Mouse (Mus musculus) T-helper 17 cell (primary cell): ENCODE data around the gene Adamts18.

Experiments used
- in situ Hi-C, 2 experiments: fragments of 300-600 bp; cut with MboI, MseI; formaldehyde crosslinking; loops; 1 replicate in 1 of 2; 2 replicates in 1 of 2; pipeline ENCODE4 v1.15.1; 2025; ENCODE audit warnings: high pct_unique_total_duplicates in 2 of 2

The Adamts18 gene

DNA sequence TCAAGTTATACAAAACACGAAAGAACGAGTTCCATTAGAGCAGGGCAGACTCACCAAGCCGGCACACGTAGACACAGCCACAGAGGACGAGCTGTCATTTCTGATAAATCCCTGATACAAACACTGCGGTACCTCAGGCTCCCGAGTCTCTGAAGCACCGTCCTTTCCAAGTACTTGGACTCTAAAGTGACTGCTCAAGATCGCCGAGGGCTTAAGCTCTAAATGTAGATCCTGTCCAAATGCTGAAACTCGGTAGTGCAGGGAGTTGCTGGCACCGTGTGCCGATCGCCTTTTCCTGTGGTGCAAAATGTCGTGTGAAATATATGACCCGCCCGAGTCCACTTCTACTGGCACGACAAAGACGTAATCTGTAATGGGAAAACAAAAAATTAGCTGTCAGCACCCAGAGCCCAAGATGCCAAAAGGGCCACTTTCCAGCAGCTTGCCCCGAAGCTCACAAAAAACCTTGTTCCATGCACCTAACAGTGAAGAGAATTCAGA lies 3.7 kb downstream of the Adamts18 start:
- in situ Hi-C loops: no loop called here

DNA sequence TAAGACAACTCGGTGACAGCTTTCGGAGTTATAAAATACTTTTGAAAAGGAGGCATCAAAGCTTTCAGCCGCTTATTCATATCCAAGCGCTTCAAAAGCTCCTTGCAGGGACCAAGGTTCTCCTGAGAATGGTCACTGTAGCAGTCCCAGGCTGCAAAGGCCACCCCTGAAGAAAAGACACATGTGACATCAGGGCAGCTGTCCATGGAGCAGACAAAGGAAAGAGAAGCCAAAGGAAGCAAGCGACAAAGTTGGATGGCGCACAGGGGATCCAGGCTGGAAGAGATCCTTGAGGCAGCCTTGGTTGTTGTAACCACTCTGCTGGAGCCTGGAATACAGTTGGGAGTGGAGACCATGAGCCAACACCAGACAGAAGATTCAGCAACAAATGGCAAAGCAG lies 10.3 kb downstream of the Adamts18 start:
- in situ Hi-C loops: loop anchor here in 1 of 2 experiments (10.0 kb wide), 1 partner anchor 1917 kb away; no protein-coding TSS in a partner anchor

DNA sequence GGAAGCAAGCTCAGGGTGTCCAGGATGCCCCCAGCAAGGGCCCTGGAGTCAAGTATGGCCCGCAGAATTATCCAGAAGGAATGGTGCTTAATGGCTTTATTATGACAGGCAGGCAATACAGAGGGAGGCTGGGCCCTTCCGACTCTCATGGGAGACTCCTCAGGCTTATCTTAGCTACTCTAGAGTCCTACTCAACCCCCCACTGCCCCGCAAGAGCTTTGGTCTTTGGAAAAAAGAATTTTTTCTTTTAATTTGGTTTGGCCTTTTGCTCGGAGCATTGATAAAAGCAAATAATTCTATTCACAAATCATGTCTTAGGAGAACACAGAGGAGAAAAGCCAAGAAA lies 11.0 kb downstream of the Adamts18 start:
- in situ Hi-C loops: loop anchor here in 1 of 2 experiments (10.0 kb wide), 1 partner anchor 1917 kb away; no protein-coding TSS in a partner anchor

DNA sequence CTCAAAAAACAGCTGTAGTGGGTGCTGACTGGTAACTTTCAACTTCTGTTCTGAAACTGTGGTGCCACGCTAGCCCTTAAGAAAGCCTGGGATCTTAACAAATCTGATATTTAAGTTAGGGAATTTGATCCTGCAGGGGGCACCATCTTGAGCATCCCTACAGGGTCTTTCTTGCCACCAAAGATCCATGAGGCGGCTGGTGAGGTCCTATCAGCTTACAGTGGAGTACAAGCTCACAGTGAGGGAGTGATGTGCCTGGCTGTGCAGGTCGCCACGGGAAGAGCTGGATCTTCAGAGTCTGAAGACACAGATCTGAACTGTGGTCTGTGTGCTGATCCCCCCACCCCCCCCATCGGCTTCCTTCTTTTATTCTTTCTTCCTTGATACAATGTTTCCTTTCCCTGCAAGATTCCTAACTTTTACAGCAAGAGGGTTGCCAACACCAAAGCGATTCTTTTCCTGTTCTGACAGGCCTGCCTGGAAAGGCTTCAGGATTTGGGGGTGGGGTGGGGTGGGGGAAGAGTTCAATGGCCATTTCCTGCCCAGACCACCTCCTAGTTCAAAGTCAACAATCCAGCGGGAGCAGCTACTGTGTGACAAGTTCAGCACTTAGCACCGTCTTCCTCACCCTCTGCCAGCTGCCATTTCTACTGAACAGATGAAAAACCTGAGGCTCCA lies 11.5 kb downstream of the Adamts18 start:
- in situ Hi-C loops: loop anchor here in 1 of 2 experiments (10.0 kb wide), 1 partner anchor 1918 kb away; no protein-coding TSS in a partner anchor

DNA sequence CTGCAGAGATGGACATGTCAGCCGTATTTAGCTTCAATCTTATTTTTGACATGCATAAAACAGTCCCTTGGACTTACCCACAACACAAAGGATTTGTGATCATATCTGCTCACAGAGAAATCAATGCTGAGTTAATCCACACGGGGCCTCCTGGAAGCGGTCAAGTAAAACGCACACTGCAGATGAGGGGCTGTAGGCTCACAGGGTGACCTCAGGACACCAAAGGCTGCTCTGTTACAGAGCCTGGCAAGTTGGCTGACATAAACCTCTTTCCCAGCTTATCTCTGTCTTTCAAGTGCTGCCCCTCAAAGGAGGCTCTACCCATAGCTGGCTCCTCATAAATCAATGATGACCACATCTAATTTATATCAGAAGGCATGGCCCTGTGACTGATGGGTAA lies 14.9 kb downstream of the Adamts18 start:
- in situ Hi-C loops: loop anchor here in 1 of 2 experiments (10.0 kb wide), 1 partner anchor 1921 kb away; no protein-coding TSS in a partner anchor

DNA sequence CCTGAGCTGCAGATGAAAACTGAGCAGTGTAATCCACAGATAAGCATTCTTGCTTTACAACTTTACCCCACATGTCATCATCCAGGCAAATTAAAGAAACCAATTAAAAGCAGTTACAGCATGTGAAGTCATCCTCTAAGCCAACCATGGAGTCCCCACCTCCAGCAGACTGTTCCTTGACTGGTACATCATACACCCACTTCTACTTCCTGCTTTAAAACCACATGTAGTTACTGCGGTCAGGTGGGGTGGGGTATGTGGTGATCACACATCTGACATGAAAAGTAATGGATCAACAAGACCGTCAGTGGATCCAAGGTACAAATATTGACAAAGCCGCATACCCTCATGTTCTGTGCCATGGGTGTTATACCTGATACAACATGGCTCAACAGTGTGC lies 21.3 kb downstream of the Adamts18 start:
- in situ Hi-C loops: no loop called here

DNA sequence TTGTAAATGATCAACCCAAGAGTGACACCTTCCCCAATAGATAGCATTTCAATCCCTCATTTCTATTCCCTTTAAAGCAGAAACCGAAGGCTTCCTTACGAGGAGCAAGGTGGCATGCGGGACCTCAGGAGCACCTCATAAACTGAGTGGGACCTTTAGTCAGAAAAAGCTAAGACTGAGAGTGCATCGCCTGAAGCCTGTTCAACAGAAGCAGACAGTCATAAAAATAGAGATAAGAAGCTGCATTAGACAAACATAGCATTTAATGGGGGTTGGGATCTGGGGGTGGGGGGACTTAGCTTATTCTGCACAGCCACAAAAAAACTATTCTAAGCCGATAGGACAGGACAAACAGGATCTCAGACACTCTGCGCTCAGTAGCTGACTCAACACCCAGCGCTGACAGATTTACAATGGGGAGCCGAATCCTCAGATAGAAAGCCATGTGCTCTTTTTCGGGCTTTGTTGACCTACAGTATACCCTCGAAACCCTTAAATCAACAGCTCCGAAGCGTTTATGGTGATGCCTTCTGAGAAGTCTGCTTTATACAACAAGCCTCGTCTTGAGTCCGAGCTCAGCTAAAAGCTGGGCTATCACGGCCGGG lies 27.5 kb downstream of the Adamts18 start:
- in situ Hi-C loops: no loop called here

DNA sequence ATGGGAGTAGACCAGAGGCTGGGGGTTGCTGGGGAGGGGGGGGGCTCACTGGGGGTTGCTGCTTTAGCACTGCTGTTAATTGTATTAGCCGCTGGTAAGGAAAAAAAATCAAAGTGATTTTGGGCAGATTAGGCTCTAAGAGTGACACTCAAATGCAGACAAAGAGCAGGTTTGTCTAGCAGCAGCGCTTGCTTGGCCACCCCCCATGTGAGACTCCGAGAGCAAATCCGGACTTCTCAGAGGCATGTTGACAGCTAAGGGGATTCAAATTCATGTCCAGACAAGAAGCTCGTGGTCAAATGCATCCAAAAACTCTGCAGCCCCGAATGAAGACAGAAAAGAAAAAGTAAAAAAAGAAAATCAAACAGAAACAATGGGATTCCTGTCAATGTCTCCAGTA lies 34.6 kb downstream of the Adamts18 start:
- in situ Hi-C loops: no loop called here

DNA sequence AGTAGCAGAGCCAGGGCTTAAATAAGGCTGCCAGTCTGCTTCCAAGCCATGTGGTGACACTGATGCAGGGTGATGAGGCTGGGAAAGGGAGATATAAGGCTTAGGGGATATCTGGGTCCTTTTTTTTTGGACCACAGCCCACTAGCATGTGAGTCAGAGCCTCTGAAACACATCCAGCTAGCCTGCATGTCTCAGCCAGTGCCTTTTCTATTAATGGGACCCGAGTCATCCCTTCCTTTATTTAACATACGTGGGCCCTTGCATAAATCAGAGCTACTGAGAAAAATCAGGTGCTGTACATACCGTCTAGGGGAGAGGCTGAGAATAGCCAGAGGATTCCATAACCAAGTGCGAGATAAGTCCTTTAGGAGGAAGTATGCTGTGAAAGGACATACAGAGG lies 37.0 kb downstream of the Adamts18 start:
- in situ Hi-C loops: no loop called here

DNA sequence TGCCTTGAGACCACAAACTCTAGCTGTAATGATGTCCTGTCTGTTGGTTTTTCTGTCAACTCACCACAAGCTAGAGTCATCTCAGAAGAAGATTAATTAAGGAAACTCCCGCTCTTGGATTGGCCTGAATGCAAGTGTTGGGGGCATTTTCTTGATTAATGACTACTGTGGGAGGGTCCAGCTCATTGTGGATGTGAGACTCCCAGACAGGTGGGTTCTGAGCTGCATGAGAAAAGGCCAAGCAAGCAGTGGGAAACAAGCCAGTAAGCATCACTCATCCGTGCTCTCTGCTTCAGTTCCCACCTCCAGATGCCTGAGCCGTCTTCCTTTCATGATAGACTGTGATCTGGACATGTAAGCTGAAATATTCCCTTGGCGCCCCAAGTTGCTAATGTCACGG lies 38.6 kb downstream of the Adamts18 start:
- in situ Hi-C loops: loop anchor here in 1 of 2 experiments (10.0 kb wide), 1 partner anchor 215 kb away; no protein-coding TSS in a partner anchor

DNA sequence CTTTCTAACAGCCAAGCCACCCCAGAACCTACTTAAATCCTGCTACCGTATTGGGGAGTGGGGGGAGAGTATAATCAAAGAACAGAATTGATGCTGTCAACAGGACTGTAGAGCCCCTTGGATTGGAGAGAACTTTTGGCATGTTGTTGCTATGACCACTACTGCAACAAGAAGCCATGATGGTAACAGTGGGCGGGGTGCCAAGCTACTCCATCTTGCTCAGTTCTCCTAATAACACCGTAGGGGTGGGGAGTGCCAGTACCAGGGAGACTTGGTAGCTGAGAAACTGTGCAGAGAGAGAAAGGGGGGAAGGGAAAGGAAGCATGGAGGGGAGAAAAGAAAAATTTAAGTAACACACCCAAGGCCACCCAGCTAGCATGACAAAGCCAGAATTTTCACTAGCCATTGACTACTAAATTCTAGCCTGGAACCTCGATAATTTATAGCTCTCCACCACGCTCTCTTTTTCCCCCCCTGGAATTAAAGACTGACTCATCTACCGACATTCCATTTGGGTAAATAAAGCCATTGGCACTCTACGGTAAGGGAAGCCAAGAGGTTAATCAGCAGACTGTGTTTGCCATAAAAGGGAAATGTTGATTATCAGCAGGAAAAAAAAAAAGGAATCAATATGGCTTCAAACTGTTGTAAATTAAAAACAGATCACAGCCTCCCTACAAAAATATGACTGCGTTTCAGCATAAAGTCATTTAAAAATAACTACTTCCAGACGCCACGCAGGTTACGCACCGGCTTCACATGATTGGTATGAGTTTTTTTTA lies 44.5 kb downstream of the Adamts18 start:
- in situ Hi-C loops: loop anchor here in 1 of 2 experiments (10.0 kb wide), 1 partner anchor 209 kb away; no protein-coding TSS in a partner anchor

DNA sequence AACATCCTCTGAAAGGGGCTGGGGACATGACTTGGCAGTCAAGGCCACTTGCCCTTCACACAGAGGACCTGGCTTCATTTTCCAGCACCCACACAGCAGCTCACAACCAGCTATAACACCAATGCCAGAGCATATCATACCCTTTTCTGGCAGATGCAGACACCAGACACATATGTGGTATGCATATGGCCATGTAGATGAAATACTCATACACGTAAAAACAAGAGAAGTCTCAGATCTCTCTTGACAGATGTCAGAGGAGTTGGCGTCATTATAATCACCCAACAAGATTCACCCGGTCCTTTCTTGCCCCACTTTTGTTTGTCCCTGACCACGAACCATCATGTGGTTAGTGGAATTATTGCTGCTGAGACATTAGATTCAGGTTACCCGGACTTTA lies 47.0 kb downstream of the Adamts18 start:
- in situ Hi-C loops: loop anchor here in 1 of 2 experiments (10.0 kb wide), 1 partner anchor 207 kb away; no protein-coding TSS in a partner anchor

DNA sequence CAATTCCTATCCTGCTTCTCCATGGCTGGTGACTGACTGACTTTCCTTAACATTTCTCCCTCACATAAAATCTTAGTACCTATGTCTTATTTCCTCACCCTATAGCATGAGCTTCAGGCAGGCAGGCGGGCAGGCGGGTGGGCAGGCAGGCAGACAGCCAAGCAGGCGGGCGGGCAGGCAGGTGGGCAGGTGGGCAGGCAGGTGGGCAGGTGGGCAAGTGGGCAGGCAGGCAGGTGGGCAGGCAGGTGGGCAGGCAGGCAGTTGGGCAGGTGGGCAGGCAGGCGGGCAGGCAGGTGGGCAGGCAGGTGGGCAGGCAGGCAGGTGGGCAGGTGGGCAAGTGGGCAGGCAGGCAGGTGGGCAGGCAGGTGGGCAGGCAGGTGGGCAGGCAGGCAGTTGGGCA lies 48.0 kb downstream of the Adamts18 start:
- in situ Hi-C loops: loop anchor here in 1 of 2 experiments (10.0 kb wide), 1 partner anchor 206 kb away; no protein-coding TSS in a partner anchor

DNA sequence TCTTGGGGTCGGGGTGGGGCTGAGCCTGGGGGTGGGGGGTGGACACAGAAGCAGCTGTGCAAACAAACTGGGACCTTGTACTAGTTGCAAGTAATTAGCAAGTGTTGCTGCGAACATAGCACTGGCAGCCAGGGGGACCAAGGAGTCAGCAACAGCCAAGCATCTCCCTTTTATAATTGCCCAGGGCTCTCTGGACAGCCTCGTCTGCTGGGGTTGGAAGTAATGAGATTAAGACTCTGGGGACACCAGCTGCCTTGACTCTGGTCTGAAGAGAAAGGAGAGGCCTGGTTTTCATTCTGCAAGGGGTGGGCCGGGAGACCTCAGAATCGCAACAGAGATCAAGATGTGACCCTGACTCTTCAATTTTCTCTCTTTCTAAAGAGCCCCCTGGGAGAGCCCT lies 49.0 kb downstream of the Adamts18 start:
- in situ Hi-C loops: no loop called here

DNA sequence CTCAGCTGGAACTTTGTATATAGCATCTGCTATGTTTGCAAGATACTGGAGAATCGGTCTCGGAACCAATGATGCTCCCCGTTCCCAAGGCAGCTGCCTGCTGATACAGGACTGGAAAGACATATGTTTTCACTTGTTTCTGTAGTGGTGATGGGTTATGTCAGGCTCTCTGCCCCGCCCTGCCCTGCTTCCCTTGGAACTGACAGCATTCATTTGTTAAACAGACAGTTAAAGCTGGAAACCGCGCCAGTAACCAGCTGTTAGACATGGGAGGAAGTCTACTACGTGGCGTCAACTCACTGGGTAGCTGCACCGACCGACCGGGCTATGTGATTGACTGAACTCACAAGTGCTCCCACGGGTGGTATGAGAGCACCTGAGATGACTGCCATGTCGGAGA lies 56.7 kb downstream of the Adamts18 start:
- in situ Hi-C loops: no loop called here

DNA sequence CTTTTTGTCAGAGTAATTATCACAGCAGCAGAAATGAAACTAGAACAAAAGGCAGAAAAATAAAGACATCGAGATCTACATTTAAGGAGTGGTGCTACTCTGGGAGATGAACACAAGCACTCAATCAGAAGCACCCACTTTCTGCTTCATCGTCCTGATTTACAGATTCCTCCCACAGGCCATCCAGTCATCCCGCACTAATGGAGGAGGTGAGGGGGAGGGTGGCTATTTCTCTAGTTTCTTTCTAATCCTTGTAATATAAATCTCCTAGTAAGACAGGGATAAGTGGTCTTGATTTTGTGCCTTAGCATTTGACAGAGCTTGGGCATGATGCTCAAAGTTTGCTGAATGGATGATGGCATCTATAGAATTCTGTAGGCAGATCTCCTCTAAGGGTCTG lies 57.5 kb downstream of the Adamts18 start:
- in situ Hi-C loops: no loop called here

DNA sequence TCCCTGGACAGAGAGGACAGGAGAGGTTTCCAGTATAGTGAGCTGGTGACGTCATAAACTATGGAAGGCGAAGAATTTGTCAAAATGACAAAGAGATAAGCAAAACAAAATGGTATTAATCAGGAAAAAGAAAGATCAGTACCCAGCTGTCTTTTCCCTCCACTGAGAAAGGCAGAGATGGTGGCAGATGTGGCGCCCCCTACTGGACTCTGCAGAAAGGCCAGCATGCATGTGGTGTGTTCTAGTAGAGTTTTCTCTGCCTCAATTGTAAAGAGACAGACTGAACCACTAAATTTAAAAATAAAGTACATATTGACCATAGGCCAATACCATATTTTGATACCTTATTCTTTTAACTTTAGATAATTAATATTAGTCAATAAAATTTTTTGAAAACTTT lies 64.8 kb downstream of the Adamts18 start:
- in situ Hi-C loops: no loop called here

DNA sequence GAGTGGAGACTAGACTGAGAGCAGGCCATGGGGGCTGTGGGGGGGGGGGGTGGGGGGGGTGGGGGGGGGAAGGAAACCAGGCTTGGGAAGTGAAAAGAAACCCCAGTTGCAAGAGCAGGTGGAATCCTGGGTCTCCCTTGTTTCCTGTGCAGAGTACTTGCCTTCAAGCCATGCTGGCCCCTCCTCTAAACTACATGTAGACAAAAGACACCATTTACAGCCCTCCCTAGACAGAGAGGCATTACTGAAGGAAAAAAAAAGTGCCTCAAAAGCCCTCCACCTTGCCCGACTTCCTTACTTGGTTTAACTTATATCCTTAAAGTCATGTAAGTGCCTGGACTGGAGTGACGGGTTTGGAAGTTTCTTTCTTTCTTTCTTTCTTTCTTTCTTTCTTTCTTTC lies 67.0 kb downstream of the Adamts18 start:
- in situ Hi-C loops: no loop called here

DNA sequence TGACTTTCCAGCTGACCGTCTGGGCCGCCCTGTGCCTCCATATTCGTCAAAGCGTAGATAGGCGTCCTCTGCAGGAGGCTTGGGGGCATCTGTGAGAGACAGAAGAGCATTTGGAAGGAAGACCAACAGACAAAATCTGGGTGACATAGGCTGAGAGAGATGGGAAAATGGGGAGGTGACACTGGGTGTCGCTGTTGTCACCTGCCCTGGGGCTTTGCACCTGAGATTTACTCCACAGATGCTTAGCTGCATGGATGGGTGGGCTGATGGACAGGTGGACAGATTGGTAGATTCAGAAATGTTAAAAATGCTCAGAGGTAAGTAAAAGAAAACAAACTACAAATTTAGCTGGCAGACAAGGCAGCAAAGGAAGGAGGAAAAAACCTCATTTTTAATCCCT lies 73.2 kb downstream of the Adamts18 start:
- in situ Hi-C loops: no loop called here

DNA sequence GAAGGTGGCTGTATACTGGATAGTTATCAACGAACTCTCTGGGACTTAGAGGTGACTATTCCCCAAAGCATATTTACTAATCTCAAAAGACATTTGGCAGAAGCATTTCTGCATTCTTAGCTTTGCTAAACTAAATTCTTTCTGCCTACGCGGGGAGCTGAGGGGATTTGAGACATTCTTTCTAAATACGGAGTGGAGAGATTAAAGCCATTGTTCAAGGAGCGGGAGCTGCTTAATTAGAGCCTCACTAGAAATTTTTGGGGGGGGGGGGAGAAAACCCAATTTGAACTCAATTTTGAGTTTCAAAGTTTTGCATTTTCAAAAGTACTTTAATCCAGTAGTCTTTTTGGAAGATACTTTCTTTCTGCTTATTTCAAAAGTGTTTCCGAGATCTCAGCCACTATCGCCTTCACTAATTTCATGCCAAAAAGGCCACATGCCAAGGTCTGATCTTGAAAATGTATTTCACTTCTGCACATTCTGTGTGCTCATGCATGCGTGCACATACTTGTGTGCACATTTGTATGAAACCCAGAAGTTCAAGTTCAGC lies 79.6 kb downstream of the Adamts18 start:
- in situ Hi-C loops: no loop called here

DNA sequence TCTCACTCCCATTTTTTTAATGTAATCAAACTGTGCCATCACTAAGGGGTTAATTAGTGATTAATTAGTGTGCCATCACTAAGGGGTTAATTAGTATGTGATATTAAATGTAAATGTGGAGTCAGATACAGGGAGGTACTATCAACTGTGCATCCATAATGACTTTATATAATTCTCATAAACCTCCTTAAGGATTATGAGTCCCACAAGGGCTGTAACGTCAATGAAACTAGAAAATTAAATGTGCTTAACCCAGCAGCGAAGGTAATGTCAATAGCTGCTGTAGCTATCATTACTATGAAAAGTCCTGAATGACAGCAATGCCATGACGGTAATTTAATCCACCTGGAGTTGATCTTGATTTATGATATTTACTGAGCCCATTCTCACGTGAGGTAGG lies 83.4 kb downstream of the Adamts18 start:
- in situ Hi-C loops: no loop called here
